Mouse (Mus musculus) spleen, adult 2 months (tissue): ENCODE data around the gene Akr1c13.
"Not testable (repeated sequence)": the region's sequence is repeated elsewhere in the genome, so short reads cannot be mapped to it uniquely, and the experiment has no call there.

Experiments used
- CTCF ChIP-seq: fragments of 200-500 bp; IDR thresholded peaks from 2 replicates; pipeline ENCODE4 v1.5.1; 2011; ENCODE audit warnings: mild to moderate bottlenecking, inconsistent platforms; ENCODE audit not compliant: insufficient read depth, insufficient read length, insufficient replicate concordance; ENCODE audit errors: extremely low read depth
- POLR2A ChIP-seq: fragments of 200-500 bp; IDR thresholded peaks from 2 replicates; pipeline ENCODE4 v1.6.1; 2011; ENCODE audit warnings: low read depth, low read length, inconsistent platforms

DNA sequence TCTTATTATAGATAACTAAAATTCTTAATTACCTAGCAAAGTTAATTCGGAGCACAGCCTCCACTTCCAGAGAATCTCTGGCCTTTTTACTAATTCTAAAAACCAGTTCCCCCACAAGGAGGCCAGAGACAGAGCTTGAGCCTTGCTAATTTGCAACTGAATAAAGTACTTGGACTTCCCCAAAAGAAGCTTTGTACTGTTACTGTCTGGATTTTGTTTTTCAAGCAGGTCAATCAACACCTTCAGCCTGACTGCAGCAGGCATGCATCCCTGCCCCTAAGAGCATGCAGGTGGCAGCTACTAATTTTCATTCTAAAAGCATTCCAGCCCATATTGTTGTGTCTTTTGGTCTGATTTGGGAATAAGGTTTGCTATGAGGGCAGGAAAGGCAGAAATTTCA, 24.5 kb downstream of the Akr1c13 start:
- not testable (repeated sequence) for TF ChIP-seq CTCF, POLR2A
